Mouse (Mus musculus): ENCODE measurements at regions not wholly inside any gene's neighbourhood (a gene's known extent, or its start where the extent isn't known, plus 50 kb on each side); places are given as distances from the start of the nearest gene placed in this dataset.
"Not testable (repeated sequence)": the region's sequence is repeated elsewhere in the genome, so short reads cannot be mapped to it uniquely, and the experiment has no call there.

- not testable (repeated sequence) for DNase-seq (ENCODE audit: low read depth, low spot score)
Observed at GRCm38 (mm10) chr15:34027111-34027510, 330.6 kb downstream of the 9430069I07Rik start.

- DNase-seq (ENCODE audit: low read depth, low spot score): no peak
Observed at GRCm38 (mm10) chr15:34025396-34025795, 332.3 kb downstream of the 9430069I07Rik start.

GRCm38 (mm10) chr15:34021857-34022256 lies 335.8 kb downstream of the 9430069I07Rik start:
- DNase-seq (ENCODE audit: low read depth, low spot score): peak; percentile 22

- no peak for DNase-seq (ENCODE audit: low read depth, low spot score)
Observed at GRCm38 (mm10) chr15:34016397-34017156, 341.1 kb downstream of the 9430069I07Rik start.

GRCm38 (mm10) chr15:34008591-34008990 lies 349.1 kb downstream of the 9430069I07Rik start:
- DNase-seq (ENCODE audit: low read depth, low spot score): no peak

- DNase-seq (ENCODE audit: low read depth, low spot score): no peak
Observed at GRCm38 (mm10) chr15:33992383-33992782, 365.3 kb downstream of the 9430069I07Rik start.

GRCm38 (mm10) chr15:33975077-33975476 lies 382.6 kb downstream of the 9430069I07Rik start:
- no peak for DNase-seq (ENCODE audit: low read depth, low spot score)

GRCm38 (mm10) chr15:33973466-33973865 lies 384.2 kb downstream of the 9430069I07Rik start:
- DNase-seq (ENCODE audit: low read depth, low spot score): no peak

- DNase-seq (ENCODE audit: low read depth, low spot score): no peak
Observed at GRCm38 (mm10) chr15:33969409-33969808, 388.3 kb downstream of the 9430069I07Rik start.

GRCm38 (mm10) chr15:33935013-33935664 lies 422.5 kb downstream of the 9430069I07Rik start:
- no peak for DNase-seq (ENCODE audit: low read depth, low spot score)

- no peak for DNase-seq (ENCODE audit: low read depth, low spot score)
Observed at GRCm38 (mm10) chr15:33926446-33926845, 431.2 kb downstream of the 9430069I07Rik start.

GRCm38 (mm10) chr15:33924094-33924890 lies 433.4 kb downstream of the 9430069I07Rik start:
- no peak for DNase-seq (ENCODE audit: low read depth, low spot score)

GRCm38 (mm10) chr15:33914891-33915290 lies 442.8 kb downstream of the 9430069I07Rik start:
- no peak for DNase-seq (ENCODE audit: low read depth, low spot score)

- DNase-seq (ENCODE audit: low read depth, low spot score): no peak
Observed at GRCm38 (mm10) chr15:33906727-33907479, 450.8 kb downstream of the 9430069I07Rik start.

GRCm38 (mm10) chr15:33896076-33896475 lies 461.6 kb downstream of the 9430069I07Rik start:
- DNase-seq (ENCODE audit: low read depth, low spot score): no peak

- DNase-seq (ENCODE audit: low read depth, low spot score): no peak
Observed at GRCm38 (mm10) chr15:33890606-33891005, 467.1 kb downstream of the 9430069I07Rik start.

GRCm38 (mm10) chr15:33888865-33889368 lies 468.8 kb downstream of the 9430069I07Rik start:
- DNase-seq (ENCODE audit: low read depth, low spot score): no peak

GRCm38 (mm10) chr15:33862224-33862752 lies 495.4 kb downstream of the 9430069I07Rik start:
- DNase-seq (ENCODE audit: low read depth, low spot score): no peak

- DNase-seq (ENCODE audit: low read depth, low spot score): no peak
Observed at GRCm38 (mm10) chr15:33825435-33826088, 532.1 kb downstream of the 9430069I07Rik start.

- DNase-seq (ENCODE audit: low read depth, low spot score): no peak
Observed at GRCm38 (mm10) chr15:33824826-33825225, 532.8 kb downstream of the 9430069I07Rik start.

Measured in retina, adult 2 months (tissue).